Mouse (Mus musculus) retina, adult 2 months (tissue): ENCODE data around the gene Cst11.
"Not testable (repeated sequence)": the region's sequence is repeated elsewhere in the genome, so short reads cannot be mapped to it uniquely, and the experiment has no call there.

Experiments
- DNase-seq: peaks from one replicate; pipeline ENCODE4 v3.0.0-alpha.2; 2012; ENCODE audit warnings: low read depth, low spot score

Gene Cst11

GRCm38 (mm10) chr2:148771397-148771796 lies at the start of gene Cst11:
Cst11 (minus strand) TSS chr2:148771497.
- not testable (repeated sequence) for DNase-seq

- DNase-seq, result no peak
Measured at GRCm38 (mm10) chr2:148819909-148820308, 48.6 kb upstream of the Cst11 start, which contains the start of gene Cst13. Cst13 (plus strand) TSS chr2:148820081.

GRCm38 (mm10) chr2:148806696-148807095 lies 35.4 kb upstream of the Cst11 start:
- DNase-seq, result no peak

GRCm38 (mm10) chr2:148801491-148801921 lies 30.2 kb upstream of the Cst11 start:
- DNase-seq, result no peak

GRCm38 (mm10) chr2:148798485-148798884 lies 27.2 kb upstream of the Cst11 start, which contains the start of gene Cst8:
Cst8 (plus strand) TSS chr2:148798785.
- DNase-seq, result no peak

- DNase-seq, result no peak
Measured at GRCm38 (mm10) chr2:148789142-148789541, 17.8 kb upstream of the Cst11 start, which contains the start of gene Cst12. Cst12 (plus strand) TSS chr2:148789361.

GRCm38 (mm10) chr2:148781709-148782108 lies 10.4 kb upstream of the Cst11 start, which contains the start of gene 8030411F24Rik:
8030411F24Rik (plus strand) TSS chr2:148782009.
- DNase-seq, result no peak

GRCm38 (mm10) chr2:148763648-148764388 lies 7.5 kb downstream of the Cst11 start:
- DNase-seq, result no peak

- no peak for DNase-seq
Measured at GRCm38 (mm10) chr2:148754310-148754846, 16.9 kb downstream of the Cst11 start.

- DNase-seq, result peak; percentile 68
Measured at GRCm38 (mm10) chr2:148751893-148752813, 19.1 kb downstream of the Cst11 start.

GRCm38 (mm10) chr2:148750058-148750457 lies 21.2 kb downstream of the Cst11 start, which contains the start of gene Cstl1:
Cstl1 (plus strand) TSS chr2:148750358.
- no peak for DNase-seq

GRCm38 (mm10) chr2:148743846-148744407 lies 27.4 kb downstream of the Cst11 start:
- DNase-seq, result no peak

- DNase-seq, result no peak
Measured at GRCm38 (mm10) chr2:148743001-148743400, 28.3 kb downstream of the Cst11 start.

- DNase-seq, result peak; percentile 89
Measured at GRCm38 (mm10) chr2:148732327-148733000, 38.8 kb downstream of the Cst11 start, which contains the start of gene Napb. Napb (minus strand) TSS chr2:148732467.

GRCm38 (mm10) chr2:148731614-148732326 lies 39.5 kb downstream of the Cst11 start:
- DNase-seq, result no peak

GRCm38 (mm10) chr2:148719271-148719995 lies 51.9 kb downstream of the Cst11 start:
- DNase-seq, result no peak
